Mouse (Mus musculus) hindbrain, postnatal 0 days (tissue): Measurements from ENCODE around the gene Fam83b. TPM values are rescaled to one million over a fixed set of nuclear protein-coding genes. Genes with fewer than 3 reads are reported as not detected.

Experiments used
- ATAC-seq: fragments of 200-750 bp; cut with Nextera tagmentation; 2 replicates; pipeline ENCODE4 v1.8.0; 2017; ENCODE audit warnings: mild to moderate bottlenecking, moderate TSS enrichment, moderate library complexity
- DNase-seq: peaks from one replicate; pipeline ENCODE4 v3.0.0-alpha.2; 2015; ENCODE audit warnings: low spot score
- H3K27ac ChIP-seq: fragments of 300-500 bp; sonication (generic); 2 replicates; pipeline ENCODE4 v1.5.1; 2014; ENCODE audit warnings: mild to moderate bottlenecking
- H3K27me3 ChIP-seq: fragments of 300-500 bp; sonication (generic); 2 replicates; pipeline ENCODE4 v1.6.1; 2014; ENCODE audit warnings: low read length, mixed read lengths; ENCODE audit not compliant: insufficient read depth
- H3K36me3 ChIP-seq: fragments of 300-500 bp; sonication (generic); 2 replicates; pipeline ENCODE4 v1.6.1; 2014; ENCODE audit warnings: low read length, mixed read lengths; ENCODE audit not compliant: insufficient read depth
- H3K4me1 ChIP-seq: fragments of 300-500 bp; sonication (generic); 2 replicates; pipeline ENCODE4 v1.6.1; 2014; ENCODE audit warnings: antibody characterized with exemption, low read length, mixed read lengths; ENCODE audit not compliant: insufficient read depth
- H3K4me2 ChIP-seq: fragments of 300-500 bp; sonication (generic); 2 replicates; pipeline ENCODE4 v1.6.1; 2014; ENCODE audit warnings: low read depth, mild to moderate bottlenecking, low read length, moderate library complexity, mixed read lengths
- H3K4me3 ChIP-seq: fragments of 300-500 bp; sonication (generic); 2 replicates; pipeline ENCODE4 v1.5.1; 2014; ENCODE audit warnings: low read length
- H3K9ac ChIP-seq: fragments of 300-500 bp; sonication (generic); replicated peaks from 2 replicates; pipeline ENCODE4 v1.6.1; 2014; ENCODE audit warnings: mild to moderate bottlenecking, low read length, moderate library complexity, mixed read lengths
- H3K9me3 ChIP-seq: fragments of 300-500 bp; sonication (generic); 2 replicates; pipeline ENCODE4 v1.6.1; 2016; ENCODE audit warnings: low read length, mixed read lengths
- CTCF ChIP-seq: IDR thresholded peaks from 2 replicates; pipeline ENCODE4 v1.5.1; 2016; ENCODE audit warnings: antibody characterized with exemption, control low read depth, low read depth
- WGBS: fragments of 180-500 bp; shearing (Covaris S2); extraction: QIAGEN DNeasy Blood & Tissue Kit; methylation state at CpG from one replicate; pipeline ENCODE4 v1.1.7; 2014; 5-methylcytosine and 5-hydroxymethylcytosine counted together
- polyA plus RNA-seq: library from polyadenylated mRNA; unstranded; fragments of >200 nt; fragmentation: Nextera tagmentation; extraction: Ambion mirVana; gene quantifications from 2 replicates; pipeline ENCODE4 v1.2.1, GENCODE M21; 2015
- total RNA-seq: library from RNA; depleted of rRNA; stranded (reverse); fragments of >200 nt; gene quantifications from 2 replicates; pipeline ENCODE4 v1.2.3, GENCODE M21; 2014; rRNA removed

Gene Fam83b
- 0.36 TPM in 1 of 2 replicates, not detected in the other for total RNA-seq
- polyA plus RNA-seq, result 0.09 and 0.18 TPM in 2 replicates

GRCm38 (mm10) chr9:76566515-76567280 is at the start of gene Fam83b:
Gene Fam83b (minus strand): TSS chr9:76567116.
- TF ChIP-seq CTCF, result no peak
- H3K4me3 ChIP-seq, result peak within 1 kb of the TSS; percentile 52
- ATAC-seq (peak; percentile 59), DNase-seq (peak; percentile 12)
- WGBS, result 5% methylated on average over 38 of the region's 40 CpGs
- H3K27ac ChIP-seq, result no peak within 1 kb of the TSS
- peak within 1 kb of the TSS; percentile 48 for H3K9ac ChIP-seq
- H3K4me2 ChIP-seq, result peak within 1 kb of the TSS; percentile 99
- no peaks in the 10 kb centered on the region for H3K9me3 ChIP-seq
- H3K27me3 ChIP-seq, result no peaks in the 10 kb centered on the region; the same call in 1 of the 2 replicates
- peaks cover 3% of the 10 kb centered on the region; the same call in 1 of the 2 replicates for H3K4me1 ChIP-seq
- no peaks in the 10 kb centered on the region for H3K36me3 ChIP-seq

DNA sequence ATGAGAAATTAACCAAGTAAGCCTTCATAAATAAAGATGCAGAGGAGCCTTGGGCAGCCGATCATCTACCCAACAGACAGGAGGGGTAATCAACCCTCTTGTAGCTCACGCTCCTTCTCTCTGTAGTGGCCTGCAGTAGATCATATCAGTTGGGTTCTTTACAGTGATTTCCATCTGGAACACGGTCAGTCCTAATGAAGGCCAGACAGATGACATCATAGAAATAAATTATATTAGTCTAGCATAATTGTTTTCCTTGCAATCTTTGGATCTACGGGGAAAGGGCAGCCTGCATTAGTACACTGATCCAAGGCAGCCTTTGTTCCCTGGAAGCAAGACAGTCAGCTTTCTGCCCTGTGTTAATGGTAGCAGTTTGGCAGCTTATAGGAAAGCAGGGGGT is 47.2 kb upstream of the Fam83b start:
- Histone ChIP-seq H3K27me3 (no peaks in the 10 kb centered on the region), H3K9ac (no peak overlapping the region), H3K4me2 (no peak overlapping the region), H3K4me1 (no peaks in the 10 kb centered on the region), H3K27ac (no peak overlapping the region), H3K36me3 (no peaks in the 10 kb centered on the region), H3K4me3 (no peak overlapping the region), H3K9me3 (no peaks in the 10 kb centered on the region)
- no peak for TF ChIP-seq CTCF
- WGBS, result 82% methylated on average over 4 of the region's 4 CpGs
- no peak for ATAC-seq
- DNase-seq, result no peak

GRCm38 (mm10) chr9:76603744-76604143 is 36.8 kb upstream of the Fam83b start:
- no peaks in the 10 kb centered on the region for H3K4me1 ChIP-seq
- no peaks in the 10 kb centered on the region for H3K36me3 ChIP-seq
- no peaks in the 10 kb centered on the region for H3K27me3 ChIP-seq
- WGBS, result 69% methylated on average over 5 of the region's 5 CpGs
- H3K4me2 ChIP-seq, result no peak overlapping the region
- no peak overlapping the region for H3K27ac ChIP-seq
- H3K9ac ChIP-seq, result no peak overlapping the region
- no peak for DNase-seq
- no peak for TF ChIP-seq CTCF
- no peak overlapping the region for H3K4me3 ChIP-seq
- no peaks in the 10 kb centered on the region for H3K9me3 ChIP-seq
- no peak for ATAC-seq

DNA sequence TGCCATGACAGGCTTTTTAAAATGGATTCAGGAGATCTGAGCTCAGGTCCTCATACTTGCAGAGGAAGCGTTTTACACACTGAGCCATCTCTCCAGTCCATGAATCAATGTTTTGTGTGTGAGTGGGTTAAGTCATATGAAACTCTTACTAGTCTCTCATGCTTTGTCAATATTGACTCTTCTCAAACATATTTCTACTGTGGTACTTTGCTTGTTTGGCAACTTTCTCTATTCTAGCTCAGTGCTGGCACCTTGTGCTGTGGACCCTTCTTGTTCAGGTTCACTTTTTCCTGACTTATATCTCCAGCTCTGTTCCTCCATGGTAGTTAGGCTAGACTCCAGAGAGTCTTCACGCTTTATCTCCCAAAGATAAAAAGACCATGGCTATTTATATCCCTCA is 36.0 kb upstream of the Fam83b start:
- no peak for ATAC-seq
- no peak for TF ChIP-seq CTCF
- 86% methylated on average over 2 of the region's 2 CpGs for WGBS
- Histone ChIP-seq H3K27ac (no peak overlapping the region), H3K4me3 (no peak overlapping the region), H3K36me3 (no peaks in the 10 kb centered on the region), H3K9me3 (no peaks in the 10 kb centered on the region), H3K27me3 (no peaks in the 10 kb centered on the region), H3K4me1 (no peaks in the 10 kb centered on the region), H3K9ac (no peak overlapping the region), H3K4me2 (no peak overlapping the region)
- no peak for DNase-seq

GRCm38 (mm10) chr9:76597395-76597794 is 30.5 kb upstream of the Fam83b start:
- no peaks in the 10 kb centered on the region for H3K36me3 ChIP-seq
- no peak overlapping the region for H3K4me3 ChIP-seq
- no peak for DNase-seq

GRCm38 (mm10) chr9:76593841-76594240 is 26.9 kb upstream of the Fam83b start:
- Histone ChIP-seq H3K4me2 (no peak overlapping the region), H3K27ac (no peak overlapping the region), H3K9ac (no peak overlapping the region), H3K27me3 (no peaks in the 10 kb centered on the region), H3K4me1 (no peaks in the 10 kb centered on the region), H3K9me3 (no peaks in the 10 kb centered on the region), H3K4me3 (no peak overlapping the region), H3K36me3 (no peaks in the 10 kb centered on the region)
- ATAC-seq, result no peak
- no peak for DNase-seq
- 68% methylated on average over 2 of the region's 2 CpGs for WGBS
- no peak for TF ChIP-seq CTCF

More at GRCm38 (mm10) chr9:76597395-76597794, 30.5 kb upstream of the Fam83b start:
- H3K4me2 ChIP-seq, result no peak overlapping the region
- H3K4me1 ChIP-seq, result no peaks in the 10 kb centered on the region
- no peak for ATAC-seq
- no peaks in the 10 kb centered on the region for H3K27me3 ChIP-seq
- H3K9me3 ChIP-seq, result no peaks in the 10 kb centered on the region
- TF ChIP-seq CTCF, result no peak
- WGBS, result 81% methylated on average over 4 of the region's 4 CpGs
- H3K27ac ChIP-seq, result no peak overlapping the region
- no peak overlapping the region for H3K9ac ChIP-seq

DNA sequence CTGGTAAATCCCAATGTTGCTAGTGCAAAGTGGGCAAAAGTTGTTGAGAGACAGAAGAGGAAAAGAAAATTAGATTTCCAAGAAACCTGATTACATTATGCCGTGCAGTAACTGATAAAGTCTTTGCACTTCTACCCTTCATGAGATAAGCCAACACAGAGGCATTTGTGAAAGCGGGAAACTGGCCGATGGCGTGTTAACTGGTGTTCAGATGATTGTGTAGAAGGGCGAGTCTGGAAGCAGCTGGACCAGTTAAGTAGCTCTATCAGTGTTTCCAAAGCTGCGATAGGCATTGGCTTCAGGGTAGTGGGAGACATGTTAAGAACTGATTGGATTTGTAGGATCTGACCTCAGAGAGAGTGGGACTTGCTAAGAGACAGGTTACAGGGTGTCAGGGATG is 17.0 kb upstream of the Fam83b start:
- ATAC-seq (no peak), DNase-seq (no peak)
- 92% methylated on average over 6 of the region's 6 CpGs for WGBS
- no peak for TF ChIP-seq CTCF
- no peaks in the 10 kb centered on the region for H3K36me3 ChIP-seq
- no peaks in the 10 kb centered on the region for H3K27me3 ChIP-seq
- H3K9ac ChIP-seq, result no peak overlapping the region
- no peak overlapping the region for H3K4me2 ChIP-seq
- H3K27ac ChIP-seq, result no peak overlapping the region
- H3K9me3 ChIP-seq, result no peaks in the 10 kb centered on the region
- H3K4me1 ChIP-seq, result no peaks in the 10 kb centered on the region
- no peak overlapping the region for H3K4me3 ChIP-seq
